Mouse (Mus musculus) layer of hippocampus, adult 8-10 months (tissue): ENCODE measurements around the gene Ppp4r2. TPM values are rescaled to one million over a fixed set of nuclear protein-coding genes. Genes with fewer than 3 reads are reported as not detected.

Source experiments
- DNase-seq, 2 experiments: peaks; one replicate each; pipeline ENCODE4 v3.0.0; 2022; ENCODE audit warnings: low spot score in 2 of 2
- total RNA-seq, 4 experiments: library from RNA; stranded (reverse); gene quantifications; 2 replicates each; pipeline ENCODE4 v1.2.4; 2022

Gene Ppp4r2
- total RNA-seq, 4 experiments from 2014 or later, result 69.0 to 88.8 (median 78.9) TPM

- peak; percentile 51 to 82 for DNase-seq
Measured at GRCm38 (mm10) chr6:100882381-100883213, 49.2 kb downstream of the Ppp4r2 start.

DNA sequence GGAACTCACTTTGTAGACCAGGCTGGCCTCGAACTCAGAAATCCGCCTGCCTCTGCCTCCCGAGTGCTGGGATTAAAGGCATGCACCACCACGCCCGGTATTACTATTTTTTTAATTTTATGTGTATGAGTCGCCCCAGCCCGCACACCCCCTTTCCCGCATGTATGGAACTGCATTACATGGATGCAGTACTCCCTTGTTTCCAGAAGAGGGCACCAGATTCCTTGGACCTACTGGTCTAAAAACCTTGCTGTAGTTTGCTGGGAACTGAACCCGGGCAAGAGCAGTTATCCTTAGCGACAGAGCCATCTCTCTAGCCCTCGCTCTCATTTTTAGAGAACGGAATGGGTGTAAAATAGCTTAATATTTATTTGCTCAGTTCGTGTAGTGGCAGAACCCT lies 49.8 kb downstream of the Ppp4r2 start:
- peak in 1 of 2 experiments; percentile 17 for DNase-seq

DNA sequence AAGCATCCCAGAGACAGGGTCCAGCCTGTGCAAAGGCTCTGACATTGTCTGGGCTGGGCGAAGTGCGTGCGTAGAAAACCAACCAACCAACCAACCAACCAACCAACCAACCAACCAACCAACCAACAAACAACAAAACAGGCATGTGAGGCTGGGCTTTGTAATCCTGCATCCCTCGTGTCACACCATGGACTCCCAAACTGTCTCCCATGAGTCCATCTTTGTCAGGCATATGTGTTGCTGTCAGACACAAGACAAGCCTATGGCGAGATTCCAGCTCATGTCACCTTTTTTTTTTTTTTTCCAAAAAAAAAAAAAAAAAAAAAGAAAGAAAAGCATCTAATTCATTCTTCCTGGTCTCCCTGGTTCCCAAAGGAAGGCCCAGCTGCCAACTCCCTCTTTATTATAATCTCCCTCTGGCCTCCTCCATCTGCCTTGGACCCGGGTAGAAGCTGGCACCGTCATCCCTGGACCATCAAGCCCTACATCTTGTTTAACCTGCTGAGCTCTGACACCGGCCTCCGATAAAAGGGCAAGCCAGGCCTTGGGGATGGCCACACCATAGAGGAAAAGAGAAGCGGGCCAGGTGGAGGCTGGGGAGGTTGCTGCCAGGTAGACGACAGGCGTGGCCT lies 51.3 kb downstream of the Ppp4r2 start:
- DNase-seq, result no peak

GRCm38 (mm10) chr6:100885376-100885775 lies 52.0 kb downstream of the Ppp4r2 start:
- no peak for DNase-seq

GRCm38 (mm10) chr6:100887012-100887411 lies 53.6 kb downstream of the Ppp4r2 start:
- no peak for DNase-seq

DNA sequence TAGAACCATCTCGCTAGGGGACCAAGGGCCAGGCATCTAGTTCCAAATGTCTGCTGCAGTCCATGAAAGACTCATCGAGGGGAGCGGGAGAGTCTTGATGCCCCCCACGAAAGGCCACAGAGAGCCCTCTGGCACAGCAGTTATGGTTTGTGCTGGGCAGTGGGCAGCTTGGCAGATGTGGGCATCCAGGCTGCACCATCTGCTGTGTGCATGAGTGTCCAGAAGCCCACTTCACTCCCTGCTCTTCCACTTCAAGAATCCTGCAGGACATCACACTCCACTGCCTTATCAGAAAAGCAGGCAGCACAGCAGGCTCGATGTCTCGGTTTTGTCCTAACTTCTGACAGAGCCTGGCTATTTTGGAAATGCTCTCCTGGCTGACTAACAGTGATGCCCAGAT lies 55.9 kb downstream of the Ppp4r2 start:
- DNase-seq, result no peak

DNA sequence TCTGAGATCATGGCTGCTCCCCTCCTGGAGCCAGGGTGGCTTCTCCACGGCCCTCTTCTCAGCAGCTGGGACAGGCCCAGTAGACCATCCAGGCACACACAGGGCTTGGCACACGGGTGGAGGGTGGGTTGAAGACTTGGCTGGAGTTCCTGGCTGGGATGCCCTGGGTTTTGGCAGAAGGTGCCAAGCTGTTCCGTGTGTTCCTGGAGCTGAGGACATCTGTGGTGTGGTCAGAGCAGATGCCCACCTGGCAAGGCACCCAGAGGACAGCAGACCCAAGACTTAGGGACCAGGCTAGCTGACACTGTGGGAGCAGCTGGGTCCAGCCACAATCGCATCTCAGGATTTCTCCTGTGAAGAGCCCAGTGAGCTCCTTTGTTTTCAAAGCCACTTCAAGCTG lies 59.1 kb downstream of the Ppp4r2 start:
- peak; percentile 43 to 59 for DNase-seq

GRCm38 (mm10) chr6:100893073-100893472 lies 59.7 kb downstream of the Ppp4r2 start:
- DNase-seq, result no peak

DNA sequence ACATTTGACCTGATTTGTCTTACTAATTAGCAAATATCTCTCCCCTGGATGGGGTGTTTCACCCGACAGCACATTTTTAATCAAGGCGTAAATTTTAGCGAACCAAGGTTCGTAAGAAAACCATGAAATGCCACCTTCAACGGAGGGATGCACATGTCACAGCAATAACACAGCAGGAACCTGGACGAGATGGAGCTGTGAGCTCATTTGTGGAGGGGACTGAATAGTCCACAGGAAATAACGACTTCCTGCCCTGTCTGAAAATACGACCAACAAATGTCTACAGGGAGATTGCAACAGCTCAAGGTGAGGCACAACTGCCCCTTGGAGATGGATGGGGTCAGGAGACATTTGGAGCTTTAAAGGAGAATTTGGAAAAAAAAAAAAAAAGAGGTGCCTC lies 61.8 kb downstream of the Ppp4r2 start:
- no peak for DNase-seq

GRCm38 (mm10) chr6:100896883-100897282 lies 63.5 kb downstream of the Ppp4r2 start:
- DNase-seq, result no peak

- no peak for DNase-seq
Measured at GRCm38 (mm10) chr6:100904463-100904862, 71.0 kb downstream of the Ppp4r2 start.

- no peak for DNase-seq
Measured at GRCm38 (mm10) chr6:100910136-100910675, 76.8 kb downstream of the Ppp4r2 start.

Other genes starting within 250 kb of the Ppp4r2 start
- 1 to 10 TPM; 4.5 to 6.7 (median 5.6) TPM for gene Shq1, start 162.5 kb upstream of the Ppp4r2 start, total RNA-seq
- gene Gxylt2, start 128.9 kb upstream of the Ppp4r2 start, total RNA-seq, result 1 to 10 TPM; 1.9 to 2.5 (median 2.0) TPM